Mouse (Mus musculus): ENCODE measurements around the gene Trpv2. TPM values are rescaled to one million over a fixed set of nuclear protein-coding genes. Genes with fewer than 3 reads are reported as not detected.
A peak's percentile ranks its signal among the peaks of the same experiment; 100 is the strongest.

Trpv2 gene
- polyA plus RNA-seq, 1 experiment: not detected

GRCm38 (mm10) chr11:62630225-62630821 lies 56.0 kb downstream of the Trpv2 start:
- Histone ChIP-seq H3K27ac (ENCODE audit: insufficient read depth, low read depth, low read length) (no peak overlapping the region), H3K4me1 (ENCODE audit: control insufficient read depth, insufficient read depth, low read length) (peaks cover 26% of the 10 kb centered on the region), H3K4me3 (ENCODE audit: insufficient read depth, low read depth, low read length) (no peak overlapping the region)
- WGBS: 3% methylated on average over 11 of the region's 11 CpGs
- TF ChIP-seq POLR2A (IDR thresholded peaks at IDR 0.05; ENCODE audit: insufficient read depth, low read depth, low read length) (no peak), CTCF (IDR thresholded peaks at IDR 0.05; ENCODE audit: insufficient read depth, low read depth, low read length) (no peak)

- TF ChIP-seq POLR2A (IDR thresholded peaks at IDR 0.05; ENCODE audit: insufficient read depth, low read depth, low read length) (no peak), CTCF (IDR thresholded peaks at IDR 0.05; ENCODE audit: insufficient read depth, low read depth, low read length) (no peak)
- Histone ChIP-seq H3K4me1 (ENCODE audit: control insufficient read depth, insufficient read depth, low read length) (peaks cover 28% of the 10 kb centered on the region), H3K4me3 (ENCODE audit: insufficient read depth, low read depth, low read length) (no peak overlapping the region), H3K27ac (ENCODE audit: insufficient read depth, low read depth, low read length) (no peak overlapping the region)
- WGBS: 55% methylated on average over 4 of the region's 4 CpGs
Observed at GRCm38 (mm10) chr11:62631138-62631537, 56.9 kb downstream of the Trpv2 start.

- Histone ChIP-seq H3K4me1 (ENCODE audit: control insufficient read depth, insufficient read depth, low read length) (peaks cover 39% of the 10 kb centered on the region), H3K4me3 (ENCODE audit: insufficient read depth, low read depth, low read length) (no peak overlapping the region), H3K27ac (ENCODE audit: insufficient read depth, low read depth, low read length) (no peak overlapping the region)
- TF ChIP-seq CTCF (IDR thresholded peaks at IDR 0.05; ENCODE audit: insufficient read depth, low read depth, low read length) (no peak), POLR2A (IDR thresholded peaks at IDR 0.05; ENCODE audit: insufficient read depth, low read depth, low read length) (no peak)
- 40% methylated on average over 3 of the region's 3 CpGs for WGBS
Observed at GRCm38 (mm10) chr11:62635406-62635805, 61.1 kb downstream of the Trpv2 start.

GRCm38 (mm10) chr11:62636105-62636839 lies 62.0 kb downstream of the Trpv2 start:
- no peak overlapping the region for H3K4me3 ChIP-seq (ENCODE audit: insufficient read depth, low read depth, low read length)
- peaks cover 33% of the 10 kb centered on the region for H3K4me1 ChIP-seq (ENCODE audit: control insufficient read depth, insufficient read depth, low read length)
- H3K27ac ChIP-seq (ENCODE audit: insufficient read depth, low read depth, low read length): peak overlapping the region; percentile 82
- TF ChIP-seq POLR2A (IDR thresholded peaks at IDR 0.05; ENCODE audit: insufficient read depth, low read depth, low read length) (no peak), CTCF (IDR thresholded peaks at IDR 0.05; ENCODE audit: insufficient read depth, low read depth, low read length) (no peak)
- WGBS: 32% methylated on average over 11 of the region's 11 CpGs

- Histone ChIP-seq H3K4me1 (ENCODE audit: control insufficient read depth, insufficient read depth, low read length) (peaks cover 30% of the 10 kb centered on the region), H3K27ac (ENCODE audit: insufficient read depth, low read depth, low read length) (peak overlapping the region; percentile 82), H3K4me3 (ENCODE audit: insufficient read depth, low read depth, low read length) (no peak overlapping the region)
- TF ChIP-seq CTCF (IDR thresholded peaks at IDR 0.05; ENCODE audit: insufficient read depth, low read depth, low read length) (no peak), POLR2A (IDR thresholded peaks at IDR 0.05; ENCODE audit: insufficient read depth, low read depth, low read length) (no peak)
- WGBS: 43% methylated on average over 3 of the region's 3 CpGs
Observed at GRCm38 (mm10) chr11:62636840-62637221, 62.5 kb downstream of the Trpv2 start.

- no peak for TF ChIP-seq POLR2A (IDR thresholded peaks at IDR 0.05; ENCODE audit: insufficient read depth, low read depth, low read length)
- TF ChIP-seq CTCF (IDR thresholded peaks at IDR 0.05; ENCODE audit: insufficient read depth, low read depth, low read length): no peak
- Histone ChIP-seq H3K4me1 (ENCODE audit: control insufficient read depth, insufficient read depth, low read length) (peaks cover 31% of the 10 kb centered on the region), H3K4me3 (ENCODE audit: insufficient read depth, low read depth, low read length) (no peak overlapping the region), H3K27ac (ENCODE audit: insufficient read depth, low read depth, low read length) (peak overlapping the region; percentile 82)
- WGBS: 70% methylated on average over 5 of the region's 5 CpGs
Observed at GRCm38 (mm10) chr11:62637401-62637800, 63.1 kb downstream of the Trpv2 start.

- Histone ChIP-seq H3K4me3 (ENCODE audit: insufficient read depth, low read depth, low read length) (no peak overlapping the region), H3K27ac (ENCODE audit: insufficient read depth, low read depth, low read length) (peak overlapping the region; percentile 27; the same call in 1 of the 2 replicates), H3K4me1 (ENCODE audit: control insufficient read depth, insufficient read depth, low read length) (peaks cover 36% of the 10 kb centered on the region)
- TF ChIP-seq CTCF (IDR thresholded peaks at IDR 0.05; ENCODE audit: insufficient read depth, low read depth, low read length): no peak
- WGBS: 84% methylated on average over 6 of the region's 6 CpGs
Observed at GRCm38 (mm10) chr11:62637806-62638205, 63.5 kb downstream of the Trpv2 start.

GRCm38 (mm10) chr11:62638402-62638801 lies 64.1 kb downstream of the Trpv2 start:
- TF ChIP-seq POLR2A (IDR thresholded peaks at IDR 0.05; ENCODE audit: insufficient read depth, low read depth, low read length) (no peak), CTCF (IDR thresholded peaks at IDR 0.05; ENCODE audit: insufficient read depth, low read depth, low read length) (no peak)
- 92% methylated on average over 4 of the region's 4 CpGs for WGBS

GRCm38 (mm10) chr11:62640378-62640777 lies 66.1 kb downstream of the Trpv2 start:
- TF ChIP-seq CTCF (IDR thresholded peaks at IDR 0.05; ENCODE audit: insufficient read depth, low read depth, low read length) (no peak), POLR2A (IDR thresholded peaks at IDR 0.05; ENCODE audit: insufficient read depth, low read depth, low read length) (no peak)
- no peak overlapping the region for H3K4me3 ChIP-seq (ENCODE audit: insufficient read depth, low read depth, low read length)
- H3K4me1 ChIP-seq (ENCODE audit: control insufficient read depth, insufficient read depth, low read length): peaks cover 54% of the 10 kb centered on the region
- 66% methylated on average over 3 of the region's 3 CpGs for WGBS
- H3K27ac ChIP-seq (ENCODE audit: insufficient read depth, low read depth, low read length): no peak overlapping the region

More at GRCm38 (mm10) chr11:62638402-62638801, 64.1 kb downstream of the Trpv2 start:
- peaks cover 41% of the 10 kb centered on the region for H3K4me1 ChIP-seq (ENCODE audit: control insufficient read depth, insufficient read depth, low read length)
- H3K27ac ChIP-seq (ENCODE audit: insufficient read depth, low read depth, low read length): no peak overlapping the region
- H3K4me3 ChIP-seq (ENCODE audit: insufficient read depth, low read depth, low read length): no peak overlapping the region
